Mouse (Mus musculus): ENCODE measurements around the gene Zbtb38.

Gene Zbtb38

DNA sequence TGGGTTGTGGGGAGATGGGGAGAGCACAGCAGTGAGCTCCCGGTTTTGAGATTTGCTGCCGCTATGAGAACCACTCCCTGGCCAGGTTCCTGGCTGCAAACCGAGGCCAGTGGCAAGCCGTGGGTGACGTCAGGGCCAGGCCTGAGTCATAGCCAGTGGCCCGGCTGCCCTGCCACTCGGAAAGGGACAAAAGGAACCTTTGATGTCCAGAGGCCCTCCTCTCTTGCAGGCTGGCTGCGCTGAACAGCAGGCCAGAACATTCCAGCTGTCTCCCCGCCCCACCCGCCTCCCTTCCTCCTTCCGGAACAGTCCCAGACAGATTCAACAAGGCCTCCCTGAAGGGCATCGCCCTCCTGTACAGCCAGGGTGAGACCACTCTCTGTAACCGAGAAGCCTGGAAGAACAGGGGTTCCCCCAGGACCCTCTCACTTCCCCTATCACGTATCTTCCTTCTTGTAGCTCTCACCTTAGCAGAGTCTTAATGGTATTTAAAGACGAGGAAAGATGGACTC lies at the start of gene Zbtb38:
Gene Zbtb38, minus strand, starts transcription at position 229 of the 512 bp plus-strand sequence.
- peak; percentile 48 for DNase-seq

DNA sequence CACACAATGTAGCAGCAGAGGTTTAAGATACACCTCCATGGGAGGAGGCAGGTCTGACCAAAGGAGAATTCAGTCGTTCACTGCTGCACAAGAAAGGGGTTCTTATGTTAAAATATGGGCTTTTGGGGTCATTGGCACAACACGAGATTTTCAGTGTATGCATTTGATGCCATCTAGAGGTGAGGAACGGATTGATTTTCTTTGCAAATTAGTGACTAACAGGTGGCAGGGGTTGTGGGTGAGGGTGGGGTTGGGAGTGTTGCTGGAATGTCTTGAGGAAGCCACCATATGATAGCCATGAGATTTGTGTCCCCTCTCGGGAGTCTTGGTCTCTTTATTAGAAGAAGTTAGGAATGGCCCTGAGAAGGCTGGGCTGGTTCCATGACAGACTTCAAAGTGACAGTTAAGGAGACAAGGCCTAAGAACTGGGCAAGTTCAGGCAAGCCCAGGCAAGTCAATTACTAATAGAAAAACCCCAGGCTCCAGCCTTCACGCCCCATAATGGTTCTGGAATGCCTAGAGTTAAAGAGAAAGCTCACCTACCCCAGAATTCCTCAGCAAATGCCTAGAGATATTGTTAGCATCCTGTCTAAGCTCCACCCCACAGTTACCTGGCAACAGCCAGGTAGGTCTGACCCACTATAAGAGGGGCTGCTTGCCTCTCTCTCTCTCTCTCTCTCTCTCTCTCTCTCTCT lies 47.6 kb upstream of the Zbtb38 start:
- no peak for DNase-seq

DNA sequence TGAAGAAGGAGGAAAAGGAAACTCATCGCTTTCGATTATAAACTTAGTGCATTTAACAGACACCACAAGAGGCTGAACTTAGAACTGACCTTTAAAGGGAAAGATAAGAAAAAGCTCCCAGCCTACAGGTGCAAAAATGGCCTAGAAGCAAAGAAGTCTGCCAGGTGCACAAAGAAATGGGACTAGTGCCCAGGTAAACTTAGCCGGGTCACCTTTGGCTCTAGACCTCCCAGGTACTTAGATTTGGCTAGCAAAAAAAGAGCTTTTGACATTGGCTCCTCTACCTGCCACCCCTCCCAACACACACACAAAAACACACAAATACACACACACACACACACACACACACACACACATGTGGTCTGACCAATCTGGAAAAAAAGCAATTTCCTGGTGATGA lies 44.7 kb upstream of the Zbtb38 start:
- no peak for DNase-seq

DNA sequence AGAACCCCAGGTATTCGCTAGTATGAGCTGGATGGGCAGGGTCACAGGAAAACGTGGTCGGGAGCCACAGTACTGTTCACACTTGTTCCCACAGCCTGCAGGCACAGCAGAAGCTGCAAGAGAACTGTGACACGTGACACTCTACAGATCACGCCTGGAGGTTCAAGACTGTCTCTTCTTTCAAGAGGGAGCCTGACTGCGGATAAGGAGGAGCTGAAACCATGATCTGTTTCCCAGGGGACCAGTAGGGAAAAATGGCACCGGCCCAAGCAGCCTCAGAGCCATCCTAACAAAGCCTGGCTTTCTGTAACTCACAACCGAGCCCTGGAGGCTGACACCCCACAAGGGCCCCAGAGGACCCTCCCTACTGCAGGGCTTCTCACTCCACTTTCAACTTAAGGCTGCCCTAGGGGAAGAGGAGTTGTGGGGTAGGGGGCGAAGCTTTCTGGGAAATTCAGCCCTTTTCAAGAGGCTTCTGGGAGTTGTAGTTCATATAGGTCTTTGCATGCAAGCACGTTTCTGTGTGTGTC lies 42.8 kb upstream of the Zbtb38 start:
- DNase-seq: peak; percentile 58

- DNase-seq: no peak
Observed at GRCm38 (mm10) chr9:96794601-96795000, 42.0 kb upstream of the Zbtb38 start.

DNA sequence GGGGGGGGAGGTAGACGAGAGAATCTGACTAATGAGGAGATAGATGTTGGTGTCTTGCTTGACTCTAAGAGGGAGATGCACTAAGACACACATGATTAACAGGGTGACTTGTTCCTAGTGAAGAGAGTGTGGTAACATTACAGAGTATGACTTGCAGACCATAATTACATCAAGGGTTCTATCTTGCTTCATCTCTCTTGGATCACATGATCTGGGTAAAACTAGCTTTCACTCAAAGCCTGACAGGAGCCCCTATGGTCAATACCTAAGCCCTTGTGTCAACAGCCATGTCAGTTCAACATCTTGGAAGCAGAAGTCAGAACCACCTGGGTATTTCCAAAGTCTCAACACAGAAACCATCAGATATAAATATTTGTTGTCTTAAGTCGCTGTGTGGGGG lies 39.9 kb upstream of the Zbtb38 start:
- no peak for DNase-seq

DNA sequence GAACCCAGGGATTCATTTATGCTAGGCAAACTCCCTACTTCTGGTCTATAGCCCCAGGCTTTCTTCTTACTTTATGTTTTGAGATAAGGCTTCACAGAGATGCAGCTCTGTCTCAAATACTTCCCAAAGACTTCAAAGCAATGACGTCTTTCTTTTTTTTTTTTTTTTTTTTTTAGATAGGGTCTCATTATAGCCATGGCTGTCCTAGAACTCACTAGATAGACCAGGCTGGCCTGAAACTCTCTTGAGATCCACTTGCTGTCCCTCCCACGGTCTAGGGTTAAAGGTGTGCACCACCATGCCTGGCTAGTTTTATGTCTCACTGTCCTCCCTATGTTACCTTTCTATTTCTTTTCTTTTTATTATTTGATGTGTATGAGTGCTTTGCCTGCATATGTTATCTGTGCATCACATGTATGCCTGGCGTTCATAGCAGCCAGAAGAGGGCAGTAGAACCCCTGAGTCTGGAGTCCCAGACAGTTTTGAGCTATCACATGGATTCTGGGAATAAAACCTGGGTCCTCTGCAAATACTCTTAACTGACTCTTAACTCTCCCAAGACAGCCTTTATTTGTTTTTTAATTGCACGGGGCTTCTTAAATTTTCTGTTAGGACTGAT lies 37.9 kb upstream of the Zbtb38 start:
- no peak for DNase-seq

DNA sequence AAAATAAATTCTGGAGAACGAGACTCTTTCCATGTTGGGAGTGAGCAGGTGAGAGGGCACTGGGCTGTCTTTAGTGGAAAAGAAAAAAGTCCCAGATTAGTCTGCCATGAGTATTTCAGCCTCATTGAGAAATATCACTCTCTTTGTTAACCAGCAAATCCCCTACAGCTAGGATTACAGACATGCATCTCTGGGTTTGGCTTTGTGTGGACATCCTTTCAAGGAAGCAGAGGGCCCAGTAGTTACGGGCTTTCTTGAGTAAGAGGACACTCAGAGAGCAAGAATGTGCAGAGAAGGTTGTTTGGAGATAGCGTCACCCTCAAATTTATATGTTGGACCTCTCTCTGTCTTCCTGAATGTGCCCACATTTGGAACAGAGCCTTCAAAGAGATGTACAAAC lies 37.3 kb upstream of the Zbtb38 start:
- no peak for DNase-seq

DNA sequence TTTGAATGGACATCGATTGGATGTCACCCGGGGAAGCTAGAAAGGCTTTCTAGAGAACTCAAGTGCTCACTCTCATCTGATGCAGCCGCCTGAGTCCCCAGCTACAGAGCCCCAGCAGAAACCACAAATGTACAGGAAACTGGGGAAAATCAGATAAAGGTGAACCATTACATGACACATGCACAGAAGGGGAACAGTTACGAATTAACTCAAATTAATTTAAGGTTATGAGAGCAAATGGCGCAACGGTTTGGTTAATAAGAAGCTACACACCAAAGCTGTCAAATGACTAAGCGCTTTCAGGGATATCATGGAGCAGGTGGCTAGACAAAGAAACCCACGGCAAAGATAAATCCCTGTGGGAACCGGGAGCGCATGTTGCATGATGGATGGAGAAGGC lies 35.2 kb upstream of the Zbtb38 start:
- no peak for DNase-seq

- no peak for DNase-seq
Observed at GRCm38 (mm10) chr9:96785871-96786342, 33.3 kb upstream of the Zbtb38 start.

GRCm38 (mm10) chr9:96785187-96785586 lies 32.6 kb upstream of the Zbtb38 start:
- no peak for DNase-seq

- DNase-seq: no peak
Observed at GRCm38 (mm10) chr9:96783667-96784066, 31.0 kb upstream of the Zbtb38 start.

GRCm38 (mm10) chr9:96783258-96783657 lies 30.6 kb upstream of the Zbtb38 start:
- no peak for DNase-seq

DNA sequence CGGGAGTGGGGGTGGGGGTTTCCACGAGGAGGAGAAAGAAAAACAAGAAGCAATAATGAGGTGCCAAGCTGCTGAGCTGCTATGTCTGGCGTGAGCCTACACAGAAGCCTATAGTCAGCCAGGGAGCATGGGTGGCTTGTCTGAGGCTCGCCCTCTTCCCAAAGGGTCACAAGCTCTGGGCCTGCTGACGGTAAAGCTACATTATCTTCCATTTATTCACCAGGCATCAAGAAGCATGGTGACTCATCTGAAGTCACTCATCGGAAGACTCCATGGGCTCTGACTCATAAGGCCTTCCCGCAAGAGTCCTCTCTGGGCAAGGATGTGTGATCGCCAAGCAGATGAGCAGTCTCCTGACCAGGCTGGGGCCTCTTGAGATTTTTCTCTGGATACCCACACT lies 29.4 kb upstream of the Zbtb38 start:
- no peak for DNase-seq

DNA sequence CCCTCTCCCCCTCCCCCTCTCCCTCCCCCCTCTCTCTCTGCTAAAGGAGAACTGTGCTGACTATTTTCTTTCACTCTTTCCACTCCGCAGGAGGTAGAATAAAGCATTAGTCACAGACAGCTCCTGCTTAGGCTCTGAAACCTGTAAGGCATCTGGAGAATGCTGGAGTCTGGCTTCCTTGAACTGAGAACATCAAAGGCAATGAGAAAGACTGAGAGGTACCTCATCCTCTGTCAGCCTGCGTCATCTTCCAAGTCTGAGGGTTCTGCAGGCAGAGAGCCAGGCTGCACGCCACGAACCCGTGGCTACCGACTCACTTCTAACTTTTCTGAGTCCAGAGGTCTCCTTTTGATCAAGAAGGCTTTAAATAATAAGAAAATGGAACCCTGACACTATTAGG lies 20.5 kb upstream of the Zbtb38 start:
- no peak for DNase-seq

DNA sequence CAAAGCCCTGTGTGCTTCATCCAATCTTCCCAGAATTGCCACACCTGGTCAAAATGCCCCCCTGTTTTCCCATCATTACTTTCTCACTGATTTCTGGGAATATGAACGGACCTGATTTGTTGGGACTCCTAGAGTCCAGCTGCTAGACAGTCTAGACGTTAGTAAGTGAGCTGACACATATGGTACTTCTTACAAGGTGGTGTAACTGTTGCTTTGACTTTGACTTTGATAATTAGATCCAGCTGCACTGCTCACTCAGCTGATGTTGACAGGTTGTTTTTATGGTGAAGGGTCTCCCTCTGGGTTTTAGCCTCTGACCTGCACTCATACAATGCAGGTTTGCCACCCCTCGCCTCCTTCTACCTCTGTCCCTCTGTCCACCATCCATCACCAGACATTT lies 17.8 kb upstream of the Zbtb38 start:
- DNase-seq: no peak

- no peak for DNase-seq
Observed at GRCm38 (mm10) chr9:96769651-96770050, 17.0 kb upstream of the Zbtb38 start.

DNA sequence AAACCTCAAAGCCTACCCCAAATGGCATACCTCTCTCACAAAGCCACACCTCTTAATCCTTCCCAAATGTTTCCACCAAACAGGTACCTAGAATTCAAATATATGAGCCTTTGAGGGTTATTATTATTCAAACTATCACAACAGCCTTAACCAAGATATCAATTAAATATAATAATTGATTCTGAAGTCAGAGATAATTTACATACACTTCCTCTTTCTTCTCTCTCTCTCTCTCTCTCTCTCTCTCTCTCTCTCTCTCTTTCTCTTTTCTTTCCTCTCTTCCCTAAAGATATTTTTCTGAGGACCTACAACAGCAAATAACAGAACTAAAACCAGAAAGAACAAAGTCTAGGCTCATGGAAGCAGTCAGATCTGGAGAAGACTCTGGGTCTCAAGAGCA lies 15.2 kb upstream of the Zbtb38 start:
- no peak for DNase-seq

- DNase-seq: no peak
Observed at GRCm38 (mm10) chr9:96766078-96766477, 13.4 kb upstream of the Zbtb38 start.

GRCm38 (mm10) chr9:96765410-96765809 lies 12.8 kb upstream of the Zbtb38 start:
- no peak for DNase-seq

- no peak for DNase-seq
Observed at GRCm38 (mm10) chr9:96763847-96764631, 11.4 kb upstream of the Zbtb38 start.

DNA sequence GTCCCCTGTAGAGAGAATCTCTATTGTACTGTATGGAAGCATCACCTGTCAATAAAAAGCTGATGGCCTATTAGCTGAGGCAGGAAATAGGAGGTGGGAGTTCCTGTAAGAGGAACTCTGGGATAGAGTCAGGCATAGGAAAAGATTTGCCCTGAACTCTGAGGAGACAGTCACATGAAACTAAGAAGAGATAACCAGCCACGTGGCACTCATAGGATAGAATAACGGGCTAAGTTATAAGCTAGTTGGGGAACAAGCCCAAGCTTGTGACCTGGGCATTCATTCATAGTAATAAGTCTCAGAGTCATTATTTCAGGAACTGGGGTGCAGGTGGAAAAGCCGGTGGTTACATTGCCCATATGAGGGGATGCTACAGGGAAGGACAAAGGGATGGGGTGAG lies 10.4 kb upstream of the Zbtb38 start:
- no peak for DNase-seq

Measured in cerebellum, adult 9-10 months (tissue).